Mouse (Mus musculus): ENCODE results near the gene Gm8126.
"Not testable (repeated sequence)": the region's sequence is repeated elsewhere in the genome, so short reads cannot be mapped to it uniquely, and the experiment has no call there.

DNA sequence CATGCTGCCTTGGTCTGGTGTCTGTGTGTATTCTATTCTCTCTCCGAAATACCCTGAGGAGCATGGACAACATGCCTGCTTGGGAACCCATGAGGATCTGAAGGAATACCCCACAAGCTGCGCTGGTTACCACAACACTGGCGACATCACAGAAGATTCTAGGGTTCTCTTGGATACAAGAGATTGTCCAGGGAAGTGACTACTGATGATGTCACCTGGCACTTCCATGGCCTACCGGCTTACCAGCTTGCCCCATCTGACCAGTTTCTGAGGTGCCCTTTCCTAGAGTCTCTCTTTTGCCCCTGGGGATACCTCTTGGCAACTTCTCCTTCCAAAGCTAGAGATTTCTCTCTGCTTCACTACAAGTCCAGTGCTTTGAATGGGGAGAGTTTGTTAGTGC, 23.2 kb upstream of the Gm8126 start, which contains the start of gene Gm8122:
- not testable (repeated sequence) for TF ChIP-seq TCF12 (IDR thresholded peaks at IDR 0.05; ENCODE audit: low read depth, low read length); EP300 (IDR thresholded peaks at IDR 0.05; ENCODE audit: low read depth in 1 of 2, low read length in 2 of 2); CTCF (IDR thresholded peaks at IDR 0.05 in 2 of 3, conservative IDR thresholded peaks at IDR 0.05 in 1 of 3; ENCODE audit: control insufficient read depth in 1 of 3, insufficient read depth in 1 of 3, low read depth in 2 of 3, low read length in 3 of 3, poor library complexity in 1 of 3, severe bottlenecking in 1 of 3); NRF1 (IDR thresholded peaks at IDR 0.05; ENCODE audit: insufficient read depth, low read depth, low read length, poor library complexity, severe bottlenecking)
